Mouse (Mus musculus) CD8-positive naive resting alpha-beta T cell, adult 57 days (primary cell): ENCODE data around the gene Sytl4. TPM values are rescaled to one million over a fixed set of nuclear protein-coding genes. Genes with fewer than 3 reads are reported as not detected.

ENCODE experiments used
- total RNA-seq: library from RNA; stranded (reverse); gene quantifications from one replicate; pipeline ENCODE4 v1.2.4, GENCODE M21; 2023

Gene Sytl4
- not detected for total RNA-seq

GRCm38 (mm10) chrX:133981231-133982002 is at the start of gene Sytl4:
Gene Sytl4, minus strand, starts transcription at chrX:133981812.

GRCm38 (mm10) chrX:133908261-133908660 is 73.4 kb downstream of the Sytl4 start, which contains the start of gene Srpx2:
Gene Srpx2, plus strand, starts transcription at chrX:133908426.

GRCm38 (mm10) chrX:133898014-133898542 is 83.5 kb downstream of the Sytl4 start, which contains the start of gene Tspan6:
Gene Tspan6, minus strand, starts transcription at chrX:133898429.

Other genes with a start within 250 kb of the Sytl4 start
- not detected for gene Tnmd, start 130.8 kb downstream of the Sytl4 start, total RNA-seq
- 2.1 TPM for gene Tspan6, start 83.4 kb downstream of the Sytl4 start, total RNA-seq
- not detected for gene Srpx2, start 73.4 kb downstream of the Sytl4 start, total RNA-seq
- 48.0 TPM for gene Cstf2, start 77.4 kb upstream of the Sytl4 start, total RNA-seq
- 23.7 TPM for gene Xkrx, start 180.3 kb upstream of the Sytl4 start, total RNA-seq
- not detected for gene Arl13a, start 205.7 kb upstream of the Sytl4 start, total RNA-seq
- gene Nox1, start 240.1 kb upstream of the Sytl4 start, total RNA-seq: 0.49 TPM